Mouse (Mus musculus): ENCODE results near the gene Gm9821.
A peak's percentile ranks its signal among the peaks of the same experiment; 100 is the strongest.

Gene Gm9821

GRCm38 (mm10) chr2:91926949-91927348, 18.6 kb upstream of the Gm9821 start, which contains the start of gene Chrm4:
TSS of gene Chrm4 (plus strand) at chr2:91927249.
- DNase-seq (ENCODE audit: low spot score) = no peak

- DNase-seq (ENCODE audit: low spot score) = peak; percentile 54
Observed at GRCm38 (mm10) chr2:91927826-91928533, 17.5 kb upstream of the Gm9821 start.

- DNase-seq (ENCODE audit: low spot score) = no peak
Observed at GRCm38 (mm10) chr2:91928534-91929350, 16.8 kb upstream of the Gm9821 start.

GRCm38 (mm10) chr2:91929455-91929854, 16.0 kb upstream of the Gm9821 start:
- no peak for DNase-seq (ENCODE audit: low spot score)

GRCm38 (mm10) chr2:91929936-91930335, 15.6 kb upstream of the Gm9821 start:
- DNase-seq (ENCODE audit: low spot score) = no peak

- no peak for DNase-seq (ENCODE audit: low spot score)
Observed at GRCm38 (mm10) chr2:91930761-91931291, 14.7 kb upstream of the Gm9821 start.

- no peak for DNase-seq (ENCODE audit: low spot score)
Observed at GRCm38 (mm10) chr2:91931328-91932159, 14.0 kb upstream of the Gm9821 start.

- no peak for DNase-seq (ENCODE audit: low spot score)
Observed at GRCm38 (mm10) chr2:91932160-91932711, 13.3 kb upstream of the Gm9821 start, which contains the start of gene Mdk. TSS of gene Mdk (minus strand) at chr2:91932297.

- DNase-seq (ENCODE audit: low spot score) = no peak
Observed at GRCm38 (mm10) chr2:91932737-91933350, 12.7 kb upstream of the Gm9821 start.

GRCm38 (mm10) chr2:91933471-91933870, 12.0 kb upstream of the Gm9821 start:
- no peak for DNase-seq (ENCODE audit: low spot score)

GRCm38 (mm10) chr2:91934016-91934415, 11.5 kb upstream of the Gm9821 start:
- no peak for DNase-seq (ENCODE audit: low spot score)

- no peak for DNase-seq (ENCODE audit: low spot score)
Observed at GRCm38 (mm10) chr2:91934826-91935525, 10.5 kb upstream of the Gm9821 start.

- DNase-seq (ENCODE audit: low spot score) = no peak
Observed at GRCm38 (mm10) chr2:91936154-91936553, 9.3 kb upstream of the Gm9821 start.

- DNase-seq (ENCODE audit: low spot score) = no peak
Observed at GRCm38 (mm10) chr2:91939303-91939935, 6.1 kb upstream of the Gm9821 start.

GRCm38 (mm10) chr2:91942356-91942755, 3.1 kb upstream of the Gm9821 start:
- no peak for DNase-seq (ENCODE audit: low spot score)

- DNase-seq (ENCODE audit: low spot score) = peak; percentile 64
Observed at GRCm38 (mm10) chr2:91944170-91944950, 1.1 kb upstream of the Gm9821 start.

GRCm38 (mm10) chr2:91946836-91947235, 1.3 kb downstream of the Gm9821 start:
- DNase-seq (ENCODE audit: low spot score) = no peak

- peak; percentile 37 for DNase-seq (ENCODE audit: low spot score)
Observed at GRCm38 (mm10) chr2:91947397-91948150, 2.1 kb downstream of the Gm9821 start.

GRCm38 (mm10) chr2:91948151-91948509, 2.6 kb downstream of the Gm9821 start:
- no peak for DNase-seq (ENCODE audit: low spot score)

Measured in spleen, adult 12 weeks (tissue).